Mouse (Mus musculus) ZHBTc4 (cell line): ENCODE measurements around the gene Vps37d.
"Not testable (repeated sequence)": the region's sequence is repeated elsewhere in the genome, so short reads cannot be mapped to it uniquely, and the experiment has no call there.

Experiments
- DNase-seq: peaks from one replicate; pipeline ENCODE4 v3.0.0-alpha.2; 2011; ENCODE audit warnings: low read depth, low spot score

Vps37d gene

GRCm38 (mm10) chr5:135075655-135076054, 2.4 kb downstream of the Vps37d start:
- no peak for DNase-seq

GRCm38 (mm10) chr5:135073349-135074150, 4.5 kb downstream of the Vps37d start:
- DNase-seq: peak; percentile 61

GRCm38 (mm10) chr5:135072720-135073119, 5.3 kb downstream of the Vps37d start:
- DNase-seq: peak; percentile 88

- peak; percentile 59 for DNase-seq
Observed at GRCm38 (mm10) chr5:135072061-135072460, 6.0 kb downstream of the Vps37d start.

- DNase-seq: no peak
Observed at GRCm38 (mm10) chr5:135070448-135070847, 7.6 kb downstream of the Vps37d start.

- no peak for DNase-seq
Observed at GRCm38 (mm10) chr5:135066008-135066407, 12.1 kb downstream of the Vps37d start.

- not testable (repeated sequence) for DNase-seq
Observed at GRCm38 (mm10) chr5:135064909-135065446, 13.1 kb downstream of the Vps37d start, which contains the start of gene Bud23. TSS of gene Bud23 (minus strand) at chr5:135064959.

GRCm38 (mm10) chr5:135064382-135064766, 13.7 kb downstream of the Vps37d start:
- DNase-seq: no peak

- peak; percentile 99 for DNase-seq
Observed at GRCm38 (mm10) chr5:135063629-135064381, 14.3 kb downstream of the Vps37d start, which contains the start of gene Dnajc30. TSS of gene Dnajc30 (plus strand) at chr5:135064202.

- no peak for DNase-seq
Observed at GRCm38 (mm10) chr5:135053356-135053755, 24.7 kb downstream of the Vps37d start.

- peak; percentile 90 for DNase-seq
Observed at GRCm38 (mm10) chr5:135049268-135049667, 28.8 kb downstream of the Vps37d start.

GRCm38 (mm10) chr5:135048539-135048938, 29.5 kb downstream of the Vps37d start:
- no peak for DNase-seq

GRCm38 (mm10) chr5:135044575-135044974, 33.5 kb downstream of the Vps37d start:
- DNase-seq: no peak

GRCm38 (mm10) chr5:135042105-135042788, 35.8 kb downstream of the Vps37d start:
- peak; percentile 94 for DNase-seq

GRCm38 (mm10) chr5:135040777-135041176, 37.3 kb downstream of the Vps37d start:
- no peak for DNase-seq

GRCm38 (mm10) chr5:135040059-135040458, 38.0 kb downstream of the Vps37d start:
- DNase-seq: peak; percentile 32

- DNase-seq: no peak
Observed at GRCm38 (mm10) chr5:135039541-135039940, 38.5 kb downstream of the Vps37d start.

- DNase-seq: no peak
Observed at GRCm38 (mm10) chr5:135037946-135038345, 40.1 kb downstream of the Vps37d start.

- DNase-seq: peak; percentile 34
Observed at GRCm38 (mm10) chr5:135035608-135036359, 42.3 kb downstream of the Vps37d start.

- DNase-seq: peak; percentile 36
Observed at GRCm38 (mm10) chr5:135034593-135034992, 43.5 kb downstream of the Vps37d start.

GRCm38 (mm10) chr5:135032581-135032980, 45.5 kb downstream of the Vps37d start:
- DNase-seq: no peak
